ENCODE assay signal across 22 mouse cellular contexts in the genomic region with DNA sequence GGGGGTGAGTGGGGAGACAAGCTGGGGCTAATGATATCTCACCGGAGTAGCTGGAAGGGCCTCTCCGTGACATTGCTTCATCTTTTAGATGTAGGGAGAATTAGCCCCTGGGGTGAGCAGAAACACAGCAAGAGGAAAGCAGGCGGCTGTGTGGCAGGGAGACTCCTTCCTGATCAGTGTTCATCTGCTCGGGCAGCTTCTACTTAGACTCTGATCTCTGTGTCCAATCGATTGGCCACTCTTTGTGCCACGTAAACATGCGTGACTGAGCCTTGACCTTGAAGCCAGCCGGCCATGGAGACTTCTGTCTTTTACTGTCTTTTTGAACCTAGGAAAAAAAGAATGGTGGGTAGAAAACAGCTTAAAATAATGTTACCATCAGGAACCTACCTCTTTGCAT.
DNase-seq lines count a peak whose midpoint lies in the region; ATAC-seq and TF ChIP-seq lines count a peak whose summit lies in the region.
"Had no signal": no experiment of that assay in that cellular context is flagged by ENCODE, and none has a peak within 500 bp of the region (broad histone marks: within the 10 kb centered on the region; RNA-seq: fewer than 3 reads in every experiment).

No protein-coding gene starts in this region.

- H3K4me3 ChIP-seq in hindbrain, embryonic 10.5 days, result no peak overlapping the region
- no peak overlapping the region for H3K4me3 ChIP-seq in hindbrain, embryonic 16.5 days (ENCODE audit: low read length)
- H3K4me3 ChIP-seq in neural tube, embryonic 15.5 days (replicated peaks), result no peak overlapping the region
- H3K4me3 ChIP-seq in lung, adult 2 months (replicated peaks; ENCODE audit: extremely low read depth, low read depth, low read length), result no peak overlapping the region
- H3K4me3 ChIP-seq: embryonic facial prominence, embryonic 12.5 days; heart, adult 2 months; liver, embryonic 13.5 days; megakaryocyte, embryonic 14.5 days; neural tube, embryonic 12.5 days; stomach, embryonic 15.5 days had no signal

- no peak overlapping the region for H3K9ac ChIP-seq in hindbrain, embryonic 16.5 days (ENCODE audit: low read depth, low read length)
- no peak overlapping the region for H3K9ac ChIP-seq in neural tube, embryonic 15.5 days (replicated peaks)
- H3K9ac ChIP-seq: embryonic facial prominence, embryonic 12.5 days; liver, embryonic 13.5 days; neural tube, embryonic 12.5 days; stomach, embryonic 15.5 days had no signal

- H3K27ac ChIP-seq in hindbrain, embryonic 10.5 days, result peak overlapping the region; percentile 59; the same call in 1 of the 2 replicates
- H3K27ac ChIP-seq in hindbrain, embryonic 16.5 days (ENCODE audit: low read depth, low read length), result no peak overlapping the region
- no peak overlapping the region for H3K27ac ChIP-seq in neural tube, embryonic 15.5 days (replicated peaks)
- H3K27ac ChIP-seq: embryonic facial prominence, embryonic 12.5 days; heart, adult 2 months; liver, embryonic 13.5 days; neural tube, embryonic 12.5 days; stomach, embryonic 15.5 days had no signal

- WGBS in hindbrain, embryonic 10.5 days, result 44% methylated on average over 8 of the region's 8 CpGs
- WGBS in hindbrain, embryonic 16.5 days, result 39% methylated on average over 8 of the region's 8 CpGs
- WGBS in neural tube, embryonic 15.5 days, result 30% methylated on average over 8 of the region's 8 CpGs
- WGBS in lung, adult 2 months, result 94% methylated on average over 8 of the region's 8 CpGs

- TF ChIP-seq POLR2A in lung, adult 2 months (IDR thresholded peaks at IDR 0.05; ENCODE audit: borderline replicate concordance, extremely low read depth, low read depth, low read length), result no peak

- no peak for ATAC-seq in hindbrain, embryonic 16.5 days
- no peak for ATAC-seq in neural tube, embryonic 15.5 days (ENCODE audit: low FRiP score)
- ATAC-seq: lung, postnatal 0 days had no signal

- DNase-seq in hindbrain, embryonic 10.5 days (ENCODE audit: low spot score), result peak; percentile 63
- peak; percentile 39 for DNase-seq in neural tube, embryonic 10.5 days (ENCODE audit: extremely low spot score, low spot score)
- peak; percentile 73 for DNase-seq in mesoderm, embryonic 11.5 days (ENCODE audit: low read depth, low spot score)
- no peak for DNase-seq in lung, adult 2 months
- no peak for DNase-seq in right cerebral cortex, postnatal 4 days
- no peak for DNase-seq in testis, postnatal 10 days (ENCODE audit: low spot score)
- DNase-seq: adrenal gland, postnatal 36 days; cerebellum, adult 9-10 months; gastrocnemius, postnatal 10 days; heart, adult 2 months; kidney, adult 9 months; kidney, postnatal 4 days; layer of hippocampus, postnatal 36 days; left cerebral cortex, postnatal 4 days; liver, embryonic 13.5 days had no signal

- H3K9me3 ChIP-seq in hindbrain, embryonic 10.5 days, result no peaks in the 10 kb centered on the region
- no peaks in the 10 kb centered on the region for H3K9me3 ChIP-seq in hindbrain, embryonic 16.5 days (ENCODE audit: control insufficient read depth, low read length)
- no peaks in the 10 kb centered on the region for H3K9me3 ChIP-seq in neural tube, embryonic 15.5 days (replicated peaks)
- H3K9me3 ChIP-seq: embryonic facial prominence, embryonic 12.5 days; liver, embryonic 13.5 days; neural tube, embryonic 12.5 days; stomach, embryonic 15.5 days had no signal

- H3K4me2 ChIP-seq in hindbrain, embryonic 16.5 days (ENCODE audit: low read length), result no peak overlapping the region
- H3K4me2 ChIP-seq in neural tube, embryonic 15.5 days, result no peak overlapping the region
- H3K4me2 ChIP-seq: embryonic facial prominence, embryonic 12.5 days; liver, embryonic 13.5 days; neural tube, embryonic 12.5 days; stomach, embryonic 15.5 days had no signal

- no peaks in the 10 kb centered on the region for H3K36me3 ChIP-seq in hindbrain, embryonic 10.5 days
- H3K36me3 ChIP-seq in hindbrain, embryonic 16.5 days (ENCODE audit: control insufficient read depth, insufficient read depth, low read length), result no peaks in the 10 kb centered on the region
- no peaks in the 10 kb centered on the region for H3K36me3 ChIP-seq in neural tube, embryonic 15.5 days
- H3K36me3 ChIP-seq: embryonic facial prominence, embryonic 12.5 days; liver, embryonic 13.5 days; neural tube, embryonic 12.5 days; stomach, embryonic 15.5 days had no signal

- no peak for TF ChIP-seq CTCF in lung, adult 2 months (IDR thresholded peaks at IDR 0.05; ENCODE audit: insufficient read depth, low read length)

- peaks cover 42% of the 10 kb centered on the region for H3K27me3 ChIP-seq in hindbrain, embryonic 10.5 days (ENCODE audit: insufficient read depth, poor library complexity, severe bottlenecking)
- no peaks in the 10 kb centered on the region for H3K27me3 ChIP-seq in hindbrain, embryonic 16.5 days (replicated peaks; ENCODE audit: control insufficient read depth, insufficient read depth, low read length)
- H3K27me3 ChIP-seq in neural tube, embryonic 15.5 days (replicated peaks), result no peaks in the 10 kb centered on the region
- H3K27me3 ChIP-seq: embryonic facial prominence, embryonic 12.5 days; liver, embryonic 13.5 days; megakaryocyte, embryonic 14.5 days; neural tube, embryonic 12.5 days; stomach, embryonic 15.5 days had no signal

- H3K4me1 ChIP-seq in hindbrain, embryonic 10.5 days (replicated peaks), result peaks cover 64% of the 10 kb centered on the region
- H3K4me1 ChIP-seq in hindbrain, embryonic 16.5 days (ENCODE audit: control insufficient read depth, insufficient read depth, low read depth, low read length), result peaks cover 32% of the 10 kb centered on the region
- peaks cover 48% of the 10 kb centered on the region for H3K4me1 ChIP-seq in neural tube, embryonic 15.5 days
- 0 out of 2 replicates have a peak, but pooled peaks cover 2% of the 10 kb centered on the region for H3K4me1 ChIP-seq in lung, adult 2 months (ENCODE audit: control insufficient read depth, insufficient read depth, low read length)
- H3K4me1 ChIP-seq: liver, embryonic 13.5 days; megakaryocyte, embryonic 14.5 days had no signal

Comparison
In these comparisons a context has a peak if more than half of its experiments do, and no peak if none do; other contexts are left out.
1. DNase-seq: peak in hindbrain, embryonic 10.5 days (single experiment), neural tube, embryonic 10.5 days (single experiment) and mesoderm, embryonic 11.5 days (single experiment); none in lung, adult 2 months (single experiment), right cerebral cortex, postnatal 4 days (single experiment) and testis, postnatal 10 days (single experiment).